Mouse (Mus musculus) embryo, embryonic 11 days (tissue): ENCODE measurements around the gene Rnf207.

Experiments
- DNase-seq: peaks from one replicate; pipeline ENCODE4 v3.0.0-alpha.2; 2015

Gene Rnf207

DNA sequence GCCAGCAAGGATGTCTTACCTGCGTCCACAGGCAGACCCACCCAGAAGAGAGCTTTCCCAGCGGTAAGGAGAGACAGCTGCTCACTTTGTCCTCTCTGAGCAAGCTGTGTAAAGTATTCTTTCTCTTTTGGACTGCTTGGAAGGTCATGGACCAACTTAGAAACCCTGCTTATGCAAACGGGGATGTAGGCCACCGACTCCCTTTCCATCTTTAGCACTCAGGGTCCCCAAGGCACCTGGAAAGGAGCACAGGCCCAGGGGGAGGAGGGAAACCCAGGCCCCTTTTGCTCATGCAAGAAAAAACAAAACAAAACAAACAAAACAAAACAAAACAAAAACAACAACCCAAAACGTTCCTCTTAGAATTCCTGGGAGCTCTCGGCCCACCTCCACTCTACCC is 27.2 kb downstream of the Rnf207 start, which contains the start of gene Hes3:
Gene Hes3, minus strand, starts transcription at position 101 of the 400 bp plus-strand sequence.
- no peak for DNase-seq

GRCm38 (mm10) chr4:152290991-152291390 is 27.8 kb downstream of the Rnf207 start:
- DNase-seq: no peak

GRCm38 (mm10) chr4:152290385-152290784 is 28.4 kb downstream of the Rnf207 start:
- DNase-seq: peak; percentile 81

GRCm38 (mm10) chr4:152288398-152288945 is 30.3 kb downstream of the Rnf207 start:
- peak; percentile 54 for DNase-seq

- no peak for DNase-seq
Observed at GRCm38 (mm10) chr4:152287317-152288120, 31.3 kb downstream of the Rnf207 start.

GRCm38 (mm10) chr4:152286887-152287286 is 31.9 kb downstream of the Rnf207 start:
- DNase-seq: peak; percentile 77

DNA sequence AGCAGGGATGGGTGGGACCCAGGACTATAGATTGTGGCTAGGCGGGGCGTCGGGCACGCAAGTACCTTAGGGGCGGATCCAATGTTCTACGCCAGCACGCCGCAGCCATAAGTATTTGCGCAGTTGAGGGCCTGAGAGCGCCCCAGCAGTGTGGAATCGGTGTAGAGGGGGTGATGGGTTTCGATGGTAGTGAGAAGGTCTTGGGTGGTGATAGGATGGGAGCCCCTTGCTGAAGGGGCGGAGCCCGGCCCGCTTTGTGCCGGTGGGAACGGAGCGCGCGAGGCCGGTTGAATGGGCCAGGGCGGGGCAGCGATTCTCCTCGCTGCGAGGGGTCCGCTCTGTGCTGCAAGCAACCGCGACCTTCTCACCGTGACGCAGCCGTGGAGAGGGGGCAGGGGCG is 32.6 kb downstream of the Rnf207 start:
- DNase-seq: peak; percentile 55

DNA sequence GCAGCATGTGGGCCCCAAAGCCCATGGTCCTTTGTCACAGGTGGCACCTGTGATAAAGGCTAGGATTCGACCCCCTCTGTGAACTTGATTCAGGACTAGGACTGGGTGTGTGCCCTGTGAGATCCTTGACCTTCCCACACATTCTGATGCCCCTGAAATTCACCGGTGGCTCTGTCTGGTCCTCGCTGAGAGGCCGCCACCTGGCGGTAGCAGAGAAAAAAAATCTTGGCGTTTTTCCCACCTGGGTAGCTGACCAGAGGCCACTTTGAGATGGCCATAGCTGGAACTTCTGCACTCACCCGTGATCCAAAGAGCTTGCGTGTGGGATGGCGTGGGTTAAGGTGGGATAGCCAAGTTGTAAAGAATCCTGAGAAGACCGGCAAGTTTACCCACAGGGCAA is 33.3 kb downstream of the Rnf207 start:
- peak; percentile 77 for DNase-seq

GRCm38 (mm10) chr4:152283186-152283950 is 35.4 kb downstream of the Rnf207 start:
- DNase-seq: peak; percentile 92

- no peak for DNase-seq
Observed at GRCm38 (mm10) chr4:152282721-152283120, 36.1 kb downstream of the Rnf207 start.

DNA sequence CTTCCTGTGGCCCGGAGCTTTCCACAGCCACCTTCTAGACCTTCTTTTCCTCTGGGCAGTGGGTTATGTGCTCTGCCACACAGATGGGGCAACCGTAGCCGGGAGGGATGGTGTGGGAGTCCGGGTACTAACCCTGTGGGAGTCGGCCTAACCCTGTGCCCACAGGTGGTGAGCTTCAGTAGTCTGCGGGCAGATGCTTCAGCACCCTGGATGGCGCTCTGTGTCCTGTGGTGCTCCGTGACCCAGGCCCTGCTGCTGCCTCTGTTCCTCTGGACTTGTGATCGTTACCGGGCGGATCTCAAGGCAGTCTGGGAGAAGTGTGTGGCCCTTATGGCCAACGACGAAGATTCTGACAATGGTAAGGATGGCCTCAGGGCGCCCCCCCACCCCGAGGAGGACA is 37.2 kb downstream of the Rnf207 start:
- DNase-seq: no peak

DNA sequence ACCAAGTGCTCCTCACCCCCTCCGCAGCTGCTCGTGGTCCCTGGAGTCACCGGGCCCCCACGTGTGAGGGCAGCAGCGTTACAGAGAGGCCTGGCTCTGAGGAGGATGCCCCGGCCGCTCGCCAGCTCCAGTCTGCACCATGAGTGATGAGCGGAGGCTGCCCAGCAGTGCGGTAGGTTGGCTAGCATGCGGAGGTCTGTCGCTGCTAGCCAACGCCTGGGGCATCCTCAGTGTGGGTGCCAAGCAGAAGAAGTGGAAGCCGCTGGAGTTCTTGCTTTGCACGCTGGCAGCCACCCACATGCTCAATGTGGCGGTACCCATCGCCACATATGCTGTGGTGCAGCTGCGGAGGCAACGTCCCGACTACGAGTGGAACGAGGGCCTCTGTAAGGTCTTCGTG is 39.8 kb downstream of the Rnf207 start:
- DNase-seq: no peak

DNA sequence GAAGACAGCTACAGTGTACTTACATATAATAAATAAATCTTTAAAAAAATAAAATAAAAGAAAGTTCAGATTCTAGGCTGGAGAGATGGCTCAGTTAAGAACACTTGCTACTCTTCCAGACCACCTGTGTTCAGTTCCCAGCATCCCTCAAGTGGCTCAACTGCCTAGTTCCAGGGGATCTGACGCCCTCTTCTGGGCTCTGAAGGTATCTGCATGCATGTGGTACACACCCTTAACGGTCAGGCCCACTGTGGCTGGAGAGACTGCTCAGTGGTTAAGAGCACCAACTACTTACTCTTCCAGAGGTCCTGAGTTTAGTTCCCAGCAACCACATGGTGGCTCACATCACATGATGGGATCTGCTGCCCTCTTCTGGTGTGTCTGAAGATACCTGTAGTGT is 40.9 kb downstream of the Rnf207 start:
- DNase-seq: no peak

- peak; percentile 35 for DNase-seq
Observed at GRCm38 (mm10) chr4:152276389-152277347, 42.1 kb downstream of the Rnf207 start.

DNA sequence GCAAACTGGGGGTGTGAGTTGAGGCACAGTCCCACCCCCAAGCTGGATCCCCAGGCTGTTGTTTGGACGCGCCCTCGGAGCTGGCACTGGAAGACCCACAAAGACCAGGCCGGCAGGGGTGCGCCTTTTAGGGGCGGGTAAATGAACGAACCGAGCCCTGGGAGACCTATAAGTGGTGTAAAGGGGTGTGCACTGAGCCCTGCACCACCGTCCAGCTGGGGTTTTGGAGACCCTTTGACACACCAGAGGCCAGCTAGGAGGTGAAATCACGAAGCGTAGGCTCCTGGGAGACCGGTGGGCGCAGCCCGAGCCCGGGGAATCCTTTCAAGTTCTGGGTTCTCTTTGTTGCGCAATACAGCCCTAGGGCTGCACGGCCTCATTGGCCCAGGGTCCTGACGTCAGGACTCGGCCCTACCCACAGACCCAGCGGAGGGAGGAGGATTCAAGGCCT is 44.1 kb downstream of the Rnf207 start:
- DNase-seq: peak; percentile 69

GRCm38 (mm10) chr4:152273621-152274236 is 45.1 kb downstream of the Rnf207 start, which contains the start of gene Gpr153:
Gpr153 (plus strand) TSS chr4:152274232.
- DNase-seq: peak; percentile 80

GRCm38 (mm10) chr4:152273191-152273590 is 45.6 kb downstream of the Rnf207 start:
- DNase-seq: no peak

DNA sequence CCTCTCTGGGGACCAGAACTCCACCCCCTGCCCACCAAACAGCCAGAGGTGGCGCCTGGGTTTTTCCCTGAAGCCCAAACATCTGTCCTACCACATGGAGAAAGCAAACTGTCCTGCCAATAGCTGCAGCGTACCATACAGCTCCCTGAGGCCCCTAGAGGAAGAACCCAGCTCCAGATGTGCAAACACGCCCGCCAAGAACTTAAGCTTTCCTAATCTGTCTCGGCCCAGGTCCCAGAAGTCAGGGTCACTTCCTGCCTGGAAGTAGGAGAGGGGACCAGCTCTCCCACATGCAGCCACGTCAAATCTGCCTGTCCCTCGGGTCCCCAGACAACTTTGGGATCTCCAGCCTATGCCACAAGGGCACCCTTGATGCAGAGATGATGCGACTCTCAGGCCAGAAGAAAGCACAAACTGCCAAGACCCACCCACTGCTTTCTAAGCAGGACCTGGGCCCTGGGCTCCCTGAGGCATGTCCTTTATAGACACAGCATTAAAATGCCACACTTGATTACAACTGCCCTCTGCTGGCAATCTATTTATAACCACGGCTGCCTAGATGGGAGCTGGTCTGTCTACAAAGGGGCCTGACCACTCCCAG is 46.2 kb downstream of the Rnf207 start:
- DNase-seq: peak; percentile 65

- no peak for DNase-seq
Observed at GRCm38 (mm10) chr4:152272006-152272405, 46.8 kb downstream of the Rnf207 start.

- no peak for DNase-seq
Observed at GRCm38 (mm10) chr4:152271334-152271733, 47.5 kb downstream of the Rnf207 start.

GRCm38 (mm10) chr4:152270599-152270998 is 48.2 kb downstream of the Rnf207 start:
- no peak for DNase-seq
